Mouse (Mus musculus) myocyte (in vitro differentiated cells): ENCODE results near the gene Rmdn2.

Source experiments
- CEBPB ChIP-seq: IDR thresholded peaks from 2 replicates; pipeline ENCODE4 v1.6.1; 2011; ENCODE audit warnings: mild to moderate bottlenecking, moderate library complexity; ENCODE audit not compliant: poor library complexity, insufficient read depth, severe bottlenecking
- E2F4 ChIP-seq: IDR thresholded peaks from one replicate; pipeline ENCODE4 v1.6.1; 2011; ENCODE audit warnings: mild to moderate bottlenecking, control low read depth, moderate library complexity; ENCODE audit not compliant: insufficient read depth
- MAX ChIP-seq: IDR thresholded peaks from one replicate; pipeline ENCODE4 v1.6.1; 2011; ENCODE audit warnings: low read depth, mild to moderate bottlenecking, control low read depth
- MYOD1 ChIP-seq, 3 experiments: IDR thresholded peaks; one replicate each; pipeline ENCODE4 v1.6.1; 2011; ENCODE audit warnings: control low read depth in 2 of 3, low read depth in 2 of 3, mild to moderate bottlenecking in 2 of 3, moderate library complexity in 1 of 3; ENCODE audit not compliant: insufficient read length in 2 of 3, control insufficient read depth in 1 of 3
- POLR2A ChIP-seq: IDR thresholded peaks from one replicate; pipeline ENCODE4 v1.6.1; 2011; ENCODE audit warnings: low read depth, mild to moderate bottlenecking, control low read depth, moderate library complexity; ENCODE audit not compliant: insufficient read length
- POLR2AphosphoS2 ChIP-seq: IDR thresholded peaks from one replicate; pipeline ENCODE4 v1.6.1; 2011; ENCODE audit warnings: low read depth, control low read depth; ENCODE audit not compliant: insufficient read length
- REST ChIP-seq: IDR thresholded peaks from one replicate; pipeline ENCODE4 v1.6.1; 2011; ENCODE audit warnings: mild to moderate bottlenecking, control low read depth, moderate library complexity; ENCODE audit not compliant: insufficient read depth, insufficient read length
- SRF ChIP-seq: IDR thresholded peaks from one replicate; pipeline ENCODE4 v1.6.1; 2011; ENCODE audit warnings: low read depth; ENCODE audit not compliant: control insufficient read depth, insufficient read length
- TCF12 ChIP-seq: IDR thresholded peaks from one replicate; pipeline ENCODE4 v1.6.1; 2011; ENCODE audit warnings: mild to moderate bottlenecking, control low read depth; ENCODE audit not compliant: poor library complexity, insufficient read depth, severe bottlenecking
- TCF3 ChIP-seq: IDR thresholded peaks from one replicate; pipeline ENCODE4 v1.6.1; 2011; ENCODE audit warnings: low read depth, control low read depth; ENCODE audit not compliant: insufficient read length
- USF1 ChIP-seq: IDR thresholded peaks from one replicate; pipeline ENCODE4 v1.6.1; 2011; ENCODE audit warnings: low read depth, mild to moderate bottlenecking, control low read depth, moderate library complexity

DNA sequence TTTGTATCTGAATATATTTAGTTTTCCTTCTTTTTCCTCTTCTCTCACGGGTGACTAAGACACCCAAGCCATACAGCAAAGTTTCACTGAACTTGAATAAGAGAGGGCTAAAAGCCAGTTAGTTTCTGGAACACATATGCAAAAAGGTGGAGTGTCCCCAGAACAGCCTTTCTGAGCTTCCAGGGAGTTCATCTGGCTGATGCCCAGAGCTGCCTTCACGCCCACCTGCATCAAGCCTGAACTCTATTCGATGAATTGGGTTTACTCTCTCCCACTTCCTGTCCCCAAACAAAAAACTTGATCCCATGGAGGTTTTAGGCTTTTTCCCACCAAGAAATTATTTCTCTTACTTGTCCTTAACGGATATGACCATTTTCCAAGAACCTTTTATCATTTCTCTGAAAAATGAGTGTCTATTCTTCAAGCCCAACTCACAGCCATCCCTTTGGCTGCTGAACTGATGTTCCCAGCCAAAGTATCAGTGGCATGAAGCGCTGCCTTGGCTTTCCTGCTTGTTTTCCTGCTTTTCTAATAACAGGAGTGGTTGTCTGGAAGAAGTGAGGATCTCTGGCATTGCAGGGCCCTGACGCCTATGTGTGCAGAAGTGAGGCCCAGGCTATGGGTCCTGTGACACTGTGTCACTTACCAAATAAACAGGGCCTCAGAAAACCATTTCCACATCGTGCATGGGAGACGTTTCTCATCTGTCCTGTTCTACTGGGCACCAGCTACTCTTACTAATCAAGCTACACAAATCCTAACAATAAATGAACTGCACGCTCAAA lies 94.2 kb downstream of the Rmdn2 start:
- no peak for TF ChIP-seq POLR2A
- no peak for TF ChIP-seq TCF12
- TF ChIP-seq REST: no peak
- no peak for TF ChIP-seq TCF3
- TF ChIP-seq MAX: no peak
- no peak for TF ChIP-seq SRF
- no peak for TF ChIP-seq POLR2AphosphoS2
- TF ChIP-seq MYOD1 (IDR thresholded peaks at IDR 0.05; ENCODE audit: control insufficient read depth in 1 of 3, insufficient read length in 2 of 3, low read depth in 2 of 3): no peak
- no peak for TF ChIP-seq E2F4
- no peak for TF ChIP-seq USF1
- TF ChIP-seq CEBPB: no peak
